Mouse (Mus musculus) urinary bladder, postnatal 0 days (tissue): Measurements from ENCODE around the gene Slc12a6. TPM values are rescaled to one million over a fixed set of nuclear protein-coding genes. Genes with fewer than 3 reads are reported as not detected.

Experiments
- polyA plus RNA-seq: library from polyadenylated mRNA; unstranded; fragments of >200 nt; fragmentation: Nextera tagmentation; extraction: Ambion mirVana; gene quantifications from 2 replicates; pipeline ENCODE4 v1.2.1, GENCODE M21; 2015

The Slc12a6 gene
- polyA plus RNA-seq = 8.3 and 9.3 TPM in 2 replicates

GRCm38 (mm10) chr2:112265448-112266241 lies at the start of gene Slc12a6:
Slc12a6 (plus strand) TSS chr2:112265825.

DNA sequence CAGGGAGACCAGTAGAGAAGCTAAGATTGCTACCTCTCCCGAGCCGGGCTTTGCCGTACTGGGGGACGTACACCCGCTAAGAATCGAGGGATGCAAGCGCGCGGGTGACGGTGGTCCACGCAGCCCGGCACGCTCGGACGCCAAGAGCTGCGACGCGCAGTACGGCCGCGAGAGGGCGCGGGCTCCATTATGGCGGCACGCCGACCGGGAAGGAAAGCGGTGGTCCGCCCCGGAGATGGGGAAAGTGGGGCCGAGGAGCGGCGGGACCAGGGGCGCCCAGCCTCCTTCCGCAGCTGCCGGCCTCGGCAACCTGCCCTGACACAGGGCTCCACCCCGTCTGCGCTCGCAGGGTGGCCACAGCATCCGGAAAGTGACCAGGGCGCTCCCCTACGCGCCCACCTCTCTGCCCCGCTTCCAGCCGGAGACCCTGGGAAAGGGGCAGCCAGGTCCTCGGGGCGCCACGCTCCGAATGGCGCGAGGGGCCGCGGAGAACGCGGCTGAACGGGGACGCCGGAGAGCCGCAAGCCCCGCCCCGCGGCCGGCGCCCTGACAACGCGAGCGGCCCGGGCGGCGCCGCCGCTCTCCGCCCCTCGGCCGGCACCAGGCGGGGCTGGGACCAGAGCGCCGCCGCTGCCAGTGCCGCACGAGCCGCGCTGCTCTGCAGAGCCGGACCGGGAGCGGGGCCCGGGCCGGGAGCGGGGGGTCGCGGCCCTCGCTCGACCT lies 26.3 kb upstream of the Slc12a6 start, which contains the start of gene Lpcat4:
Gene Lpcat4 (plus strand): TSS at position 257 of the 723 bp plus-strand sequence.

GRCm38 (mm10) chr2:112259241-112259962 lies 6.2 kb upstream of the Slc12a6 start, which contains the start of gene Nutm1:
Nutm1 (minus strand) TSS chr2:112259291.

GRCm38 (mm10) chr2:112261748-112262653 lies 3.6 kb upstream of the Slc12a6 start, which contains the start of gene Nop10:
Nop10 (plus strand) TSS chr2:112261926.

GRCm38 (mm10) chr2:112266242-112266592 lies 592 bp downstream of the Slc12a6 start, which contains the start of gene Gm21985:
Gm21985 (plus strand) TSS chr2:112266314.

GRCm38 (mm10) chr2:112367726-112368673 lies 102.4 kb downstream of the Slc12a6 start, which contains the start of gene Emc4:
Emc4 (minus strand) TSS chr2:112368027.

DNA sequence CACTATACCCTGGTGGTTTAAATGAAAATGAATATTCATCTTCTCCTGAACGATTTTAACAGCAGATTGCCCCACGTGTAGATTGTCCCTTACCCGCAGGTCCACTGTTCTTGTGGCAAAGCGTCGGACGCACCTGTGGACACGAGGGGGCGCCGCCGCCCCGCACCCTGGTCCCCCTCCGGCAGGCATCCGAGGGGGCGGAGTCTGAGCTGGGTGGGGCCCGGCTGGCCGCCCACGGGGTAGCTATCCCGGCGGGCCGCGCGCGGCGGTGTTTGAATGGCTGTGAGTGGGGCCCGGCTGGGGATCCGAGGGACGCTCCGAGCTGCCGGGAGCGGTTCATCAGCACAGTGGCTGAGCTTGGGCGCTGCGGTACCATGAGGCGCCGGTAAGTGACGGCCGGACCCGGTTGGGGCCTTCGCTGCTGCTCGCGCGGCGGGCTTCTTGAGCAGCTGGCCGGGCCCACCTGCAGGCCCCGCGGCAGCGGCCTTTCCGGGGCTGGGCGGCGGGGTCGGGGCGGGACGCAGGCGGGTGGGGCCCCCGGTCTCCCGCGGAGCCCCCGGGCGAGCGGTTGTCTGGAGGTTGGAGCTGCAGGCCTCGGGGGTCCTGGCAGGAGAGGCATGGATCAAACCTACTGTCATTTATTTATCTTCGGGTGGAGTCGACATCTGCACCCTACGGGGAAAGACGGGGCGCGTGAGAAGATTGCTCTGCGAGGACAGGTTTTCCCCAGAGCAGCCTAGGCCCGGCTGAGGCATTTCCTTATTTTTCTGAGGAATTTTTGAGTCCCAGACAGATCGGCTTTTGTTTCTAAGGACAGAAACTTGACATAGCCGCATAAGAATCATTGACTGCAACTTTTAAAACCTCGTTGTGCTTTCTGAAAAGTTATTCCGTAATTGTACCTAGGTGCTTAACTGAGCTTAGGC lies 113.6 kb downstream of the Slc12a6 start, which contains the start of gene Katnbl1:
Gene Katnbl1 (plus strand): TSS at position 239 of the 926 bp plus-strand sequence.

Other genes with a start within 250 kb of the Slc12a6 start
- gene Olfr1311, start 241.4 kb upstream of the Slc12a6 start, polyA plus RNA-seq = not detected in 2 replicates
- gene Olfr1312, start 215.6 kb upstream of the Slc12a6 start, polyA plus RNA-seq = not detected in 2 replicates
- gene Olfr1313, start 188.0 kb upstream of the Slc12a6 start, polyA plus RNA-seq = not detected in 2 replicates
- gene Olfr1314, start 169.0 kb upstream of the Slc12a6 start, polyA plus RNA-seq = not detected in 2 replicates
- gene Olfr1315-ps1, start 150.4 kb upstream of the Slc12a6 start, polyA plus RNA-seq = not detected in 2 replicates
- gene Olfr1316, start 130.8 kb upstream of the Slc12a6 start, polyA plus RNA-seq = not detected in 2 replicates
- gene Olfr1317, start 125.5 kb upstream of the Slc12a6 start, polyA plus RNA-seq = not detected in 2 replicates
- 0.06 and 0.23 TPM in 2 replicates for gene Olfr1318, start 111.6 kb upstream of the Slc12a6 start, polyA plus RNA-seq
- gene Lpcat4, start 26.4 kb upstream of the Slc12a6 start, polyA plus RNA-seq = 25.4 and 26.8 TPM in 2 replicates
- not detected in 2 replicates for gene Nutm1, start 6.5 kb upstream of the Slc12a6 start, polyA plus RNA-seq
- 126 and 144 TPM in 2 replicates for gene Nop10, start 3.9 kb upstream of the Slc12a6 start, polyA plus RNA-seq
- gene Gm21985, start 489 bp downstream of the Slc12a6 start, polyA plus RNA-seq = not detected in 2 replicates
- gene Emc4, start 102.2 kb downstream of the Slc12a6 start, polyA plus RNA-seq = 101 and 118 TPM in 2 replicates
- 16.3 and 21.1 TPM in 2 replicates for gene Katnbl1, start 113.4 kb downstream of the Slc12a6 start, polyA plus RNA-seq
- 21.9 and 23.2 TPM in 2 replicates for gene Emc7, start 189.2 kb downstream of the Slc12a6 start, polyA plus RNA-seq
- gene Chrm5, start 214.9 kb downstream of the Slc12a6 start, polyA plus RNA-seq = not detected in 2 replicates
- 2.5 and 3.1 TPM in 2 replicates for gene Aven, start 227.1 kb downstream of the Slc12a6 start, polyA plus RNA-seq